Mouse (Mus musculus) limb, embryonic 14.5 days (tissue): ENCODE measurements around the gene Casp6. TPM values are rescaled to one million over a fixed set of nuclear protein-coding genes. Genes with fewer than 3 reads are reported as not detected.
A peak's percentile ranks its signal among the peaks of the same experiment; 100 is the strongest.

ENCODE experiments used
- ATAC-seq: fragments of 200-750 bp; cut with Nextera tagmentation; 2 replicates; pipeline ENCODE4 v1.8.0; 2017; ENCODE audit warnings: low read depth, moderate number of reproducible peaks, moderate TSS enrichment; ENCODE audit not compliant: low FRiP score
- DNase-seq: peaks from one replicate; pipeline ENCODE4 v3.0.0-alpha.2; 2015; ENCODE audit warnings: low spot score
- H3K27ac ChIP-seq: fragments of 300-500 bp; sonication (generic); replicated peaks from 2 replicates; pipeline ENCODE4 v1.5.1; 2014; ENCODE audit warnings: low read depth, mild to moderate bottlenecking, low read length, moderate library complexity, mixed read lengths
- H3K27me3 ChIP-seq: fragments of 300-500 bp; sonication (generic); 2 replicates; pipeline ENCODE4 v1.6.1; 2014; ENCODE audit warnings: low read length, mixed read lengths; ENCODE audit not compliant: control insufficient read depth, insufficient read depth
- H3K36me3 ChIP-seq: fragments of 300-500 bp; sonication (generic); 2 replicates; pipeline ENCODE4 v1.6.1; 2014; ENCODE audit warnings: mild to moderate bottlenecking, low read length, moderate library complexity, mixed read lengths; ENCODE audit not compliant: control insufficient read depth, insufficient read depth
- H3K4me1 ChIP-seq: fragments of 300-500 bp; sonication (generic); 2 replicates; pipeline ENCODE4 v1.6.1; 2014; ENCODE audit warnings: antibody characterized with exemption, low read length, mixed read lengths; ENCODE audit not compliant: control insufficient read depth, insufficient read depth
- H3K4me2 ChIP-seq: fragments of 300-500 bp; sonication (generic); replicated peaks from 2 replicates; pipeline ENCODE4 v1.6.1; 2014; ENCODE audit warnings: low read depth, mild to moderate bottlenecking, low read length, moderate library complexity; ENCODE audit not compliant: severe bottlenecking
- H3K4me3 ChIP-seq: fragments of 300-500 bp; sonication (generic); replicated peaks from 2 replicates; pipeline ENCODE4 v1.5.1; 2014; ENCODE audit warnings: low read length
- H3K9ac ChIP-seq: fragments of 300-500 bp; sonication (generic); 2 replicates; pipeline ENCODE4 v1.6.1; 2014; ENCODE audit warnings: mild to moderate bottlenecking, low read depth, low read length, moderate library complexity; ENCODE audit not compliant: severe bottlenecking
- H3K9me3 ChIP-seq: fragments of 300-500 bp; sonication (generic); 2 replicates; pipeline ENCODE4 v1.6.1; 2016; ENCODE audit warnings: low read length; ENCODE audit not compliant: control insufficient read depth
- POLR2A ChIP-seq: fragments of 200-500 bp; IDR thresholded peaks from 2 replicates; pipeline ENCODE4 v1.8.0; 2012; ENCODE audit warnings: inconsistent platforms, mild to moderate bottlenecking, moderate library complexity, borderline replicate concordance; ENCODE audit not compliant: insufficient read depth, insufficient read length; ENCODE audit errors: extremely low read depth
- WGBS: fragments of 180-500 bp; shearing (Covaris S2); extraction: QIAGEN DNeasy Blood & Tissue Kit; methylation state at CpG from one replicate; pipeline ENCODE4 v1.1.7; 2014; 5-methylcytosine and 5-hydroxymethylcytosine counted together
- polyA plus RNA-seq, 2 experiments: library from polyadenylated mRNA; depleted of rRNA in 1 of 2; stranded (reverse) in 1 of 2; unstranded in 1 of 2; fragments of >200 nt; fragmentation: Nextera tagmentation in 1 of 2; extraction: Ambion mirVana in 1 of 2; gene quantifications; 2 replicates each; pipeline versions ENCODE4 v1.2.1 to v1.2.3; 2012 to 2014

Gene Casp6
- polyA plus RNA-seq, 2 experiments, result 54.9 to 61.4 TPM

DNA sequence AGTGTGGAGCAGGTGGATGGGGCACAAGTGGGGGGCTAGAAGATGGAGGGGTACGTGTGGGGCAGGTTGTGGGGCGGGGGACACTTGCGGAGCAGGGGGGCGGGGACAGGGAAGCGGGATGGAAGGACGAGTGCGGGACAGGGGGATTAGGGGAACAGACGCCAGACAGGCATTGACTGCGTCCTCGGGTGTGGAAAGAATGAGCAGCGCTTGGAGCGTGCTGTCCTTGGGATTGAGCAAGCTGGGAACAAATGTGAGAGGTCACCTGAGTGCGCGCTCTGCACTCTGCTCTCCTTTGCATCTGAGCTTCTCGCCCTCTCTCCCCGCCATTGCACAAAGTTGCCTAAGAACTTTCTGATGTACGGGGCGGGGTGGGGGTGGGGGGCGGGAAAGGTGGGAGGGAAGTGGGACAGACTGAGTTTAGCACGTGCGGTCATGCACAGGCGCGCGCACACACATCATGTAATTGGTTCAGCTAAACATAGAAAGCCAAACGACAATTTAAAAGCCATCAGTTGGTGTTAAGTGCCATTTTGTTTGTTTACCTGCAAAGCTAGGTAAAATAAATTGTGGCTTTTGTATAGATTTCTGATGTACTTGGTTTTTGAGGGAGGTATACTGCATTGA, 22.0 kb upstream of the Casp6 start:
- peak overlapping the region; percentile 92 for H3K4me2 ChIP-seq
- H3K27ac ChIP-seq, result no peak overlapping the region
- H3K4me1 ChIP-seq, result no peaks in the 10 kb centered on the region; the same call in 1 of the 2 replicates
- DNase-seq (peak; percentile 29), ATAC-seq (peak; percentile 27; the same call in 1 of the 2 replicates)
- WGBS, result 2% methylated on average over 20 of the region's 25 CpGs
- peak overlapping the region; percentile 70 for H3K9ac ChIP-seq
- peak overlapping the region; percentile 60 for H3K4me3 ChIP-seq
- H3K36me3 ChIP-seq, result no peaks in the 10 kb centered on the region
- TF ChIP-seq POLR2A, result no peak
- H3K27me3 ChIP-seq, result no peaks in the 10 kb centered on the region
- no peaks in the 10 kb centered on the region for H3K9me3 ChIP-seq

DNA sequence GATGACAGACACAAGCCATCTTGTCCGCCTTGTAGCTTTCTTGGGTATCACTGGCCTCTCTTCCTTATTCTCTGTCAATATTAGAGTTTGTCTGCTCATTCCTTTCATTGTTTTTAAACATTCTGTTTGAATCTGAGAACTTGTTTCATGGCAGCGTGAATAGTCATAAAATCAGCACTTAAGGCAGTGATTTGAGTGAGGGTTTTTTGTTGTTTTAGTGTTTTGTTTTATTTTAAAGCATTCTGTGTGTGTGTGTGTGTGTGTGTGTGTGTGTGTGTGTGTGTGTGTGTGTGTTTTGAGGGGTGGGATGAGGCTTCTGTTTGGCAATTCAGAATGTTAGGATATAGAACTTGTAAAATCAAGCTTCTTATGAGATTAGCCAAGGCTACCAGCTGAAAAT, 21.3 kb upstream of the Casp6 start:
- ATAC-seq (no peak), DNase-seq (no peak)
- Histone ChIP-seq H3K9me3 (no peaks in the 10 kb centered on the region), H3K27ac (no peak overlapping the region), H3K36me3 (no peaks in the 10 kb centered on the region), H3K4me2 (no peak overlapping the region), H3K27me3 (no peaks in the 10 kb centered on the region), H3K4me1 (no peaks in the 10 kb centered on the region; the same call in 1 of the 2 replicates), H3K9ac (no peak overlapping the region), H3K4me3 (no peak overlapping the region)
- TF ChIP-seq POLR2A, result no peak
- 71% methylated on average over 2 of the region's 2 CpGs for WGBS

DNA sequence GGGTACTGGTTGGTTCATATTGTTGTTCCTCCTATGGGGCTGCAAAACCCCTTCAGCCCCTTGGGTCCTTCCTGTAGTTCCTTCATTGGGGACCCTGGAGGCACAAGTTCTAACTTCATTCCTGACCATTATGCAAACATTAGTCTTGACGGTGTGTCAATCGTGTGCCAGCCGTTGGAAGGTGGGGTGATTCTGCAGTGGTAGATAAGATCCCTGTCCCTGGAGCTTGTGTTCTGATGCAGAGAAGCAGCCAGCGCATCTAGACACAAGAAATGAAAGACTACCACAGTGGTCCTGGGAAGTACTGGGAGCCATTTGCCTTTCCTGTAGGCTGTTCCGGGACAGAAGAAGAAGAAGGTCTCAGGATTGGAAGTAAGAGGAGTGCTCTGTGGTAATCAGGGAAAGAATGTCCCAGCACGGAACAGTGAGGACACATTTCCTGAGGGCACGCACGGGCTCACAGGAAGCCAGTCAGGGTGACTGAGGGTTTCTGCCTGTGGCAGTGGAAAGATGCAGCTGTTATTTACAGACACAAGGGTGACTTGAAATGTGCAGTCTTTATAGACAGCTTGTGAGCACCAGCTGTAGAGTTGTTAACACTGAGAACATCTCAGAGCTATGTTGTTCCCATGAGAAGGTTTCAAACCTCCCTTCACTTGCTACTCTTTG, 20.2 kb upstream of the Casp6 start:
- no peaks in the 10 kb centered on the region for H3K36me3 ChIP-seq
- no peak for ATAC-seq
- no peak overlapping the region for H3K4me3 ChIP-seq
- TF ChIP-seq POLR2A, result no peak
- no peak for DNase-seq
- H3K4me2 ChIP-seq, result no peak overlapping the region
- no peak overlapping the region for H3K27ac ChIP-seq
- 74% methylated on average over 8 of the region's 8 CpGs for WGBS
- H3K9me3 ChIP-seq, result no peaks in the 10 kb centered on the region
- H3K27me3 ChIP-seq, result no peaks in the 10 kb centered on the region
- no peaks in the 10 kb centered on the region; the same call in 1 of the 2 replicates for H3K4me1 ChIP-seq
- no peak overlapping the region for H3K9ac ChIP-seq

DNA sequence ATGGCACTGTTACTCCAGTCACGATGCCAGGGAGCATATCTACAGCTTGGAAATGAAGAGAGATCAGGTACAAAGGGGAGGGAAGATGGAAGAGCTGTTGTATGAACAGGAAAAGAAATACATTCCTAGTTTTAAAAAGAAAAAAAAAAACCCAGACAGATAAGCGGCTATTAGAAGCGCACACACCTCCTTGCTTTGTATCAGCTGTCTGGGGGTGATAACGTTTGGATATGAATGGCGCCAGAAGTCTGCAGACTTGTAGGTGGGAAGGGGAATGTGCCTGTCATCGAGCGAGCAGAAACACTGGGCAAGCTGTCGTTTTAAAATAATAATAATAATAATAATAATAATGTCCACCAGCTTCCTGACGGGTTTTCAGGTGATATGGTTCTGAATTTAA, 15.6 kb upstream of the Casp6 start:
- no peak overlapping the region for H3K27ac ChIP-seq
- H3K9me3 ChIP-seq, result no peaks in the 10 kb centered on the region
- no peaks in the 10 kb centered on the region for H3K27me3 ChIP-seq
- ATAC-seq, result no peak
- DNase-seq, result no peak
- no peak overlapping the region for H3K9ac ChIP-seq
- no peaks in the 10 kb centered on the region for H3K4me1 ChIP-seq
- TF ChIP-seq POLR2A, result no peak
- no peak overlapping the region for H3K4me2 ChIP-seq
- WGBS, result 91% methylated on average over 9 of the region's 9 CpGs
- peaks cover 2% of the 10 kb centered on the region for H3K36me3 ChIP-seq
- no peak overlapping the region for H3K4me3 ChIP-seq

DNA sequence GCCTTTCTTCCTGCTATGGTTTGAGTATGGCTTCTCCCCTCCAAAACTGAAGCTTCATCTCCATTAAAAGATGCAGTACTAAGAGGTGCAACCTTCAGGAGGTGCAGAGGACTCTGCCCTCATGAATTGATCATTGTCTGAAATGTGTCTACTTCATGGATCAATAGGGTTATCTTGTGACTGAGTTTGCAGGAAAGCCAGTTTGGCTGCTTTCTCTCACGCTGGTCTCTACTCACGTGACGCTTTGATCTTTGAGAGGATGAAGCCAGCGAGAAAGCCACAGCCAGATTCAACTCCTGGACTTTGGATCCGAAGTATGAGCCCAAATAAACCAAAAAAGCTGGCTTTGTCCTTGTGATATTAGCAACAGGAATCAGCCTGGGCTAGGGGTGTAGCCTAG, 14.8 kb upstream of the Casp6 start:
- Histone ChIP-seq H3K4me3 (no peak overlapping the region), H3K4me1 (no peaks in the 10 kb centered on the region), H3K36me3 (peaks cover 4% of the 10 kb centered on the region), H3K4me2 (no peak overlapping the region), H3K9me3 (no peaks in the 10 kb centered on the region), H3K27ac (no peak overlapping the region), H3K27me3 (no peaks in the 10 kb centered on the region), H3K9ac (no peak overlapping the region)
- no peak for ATAC-seq
- DNase-seq, result no peak
- 72% methylated on average over 5 of the region's 5 CpGs for WGBS
- no peak for TF ChIP-seq POLR2A
